Mouse (Mus musculus): ENCODE measurements around the gene Dync1i2.

The Dync1i2 gene

DNA sequence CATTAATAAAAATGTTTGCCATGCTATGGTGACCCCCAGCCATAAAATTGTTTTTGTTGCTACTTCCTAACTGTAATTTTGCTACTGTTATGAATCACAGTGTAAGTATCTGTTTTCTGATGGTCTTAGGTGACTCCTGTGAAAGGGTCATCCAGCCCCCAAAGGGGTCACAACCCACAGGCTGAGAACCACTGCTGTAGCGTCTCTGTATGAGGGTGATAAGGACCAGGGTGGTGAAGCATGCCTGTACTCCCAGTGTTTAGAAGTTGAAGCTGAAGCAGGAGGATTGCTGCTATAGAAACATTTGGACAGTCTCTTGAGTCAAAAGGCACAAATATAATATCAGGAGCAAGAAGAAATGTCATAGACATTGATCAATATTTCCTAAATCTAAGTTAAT lies 57.8 kb downstream of the Dync1i2 start:
- DNase-seq (ENCODE audit: low read depth, low spot score) = no peak

- DNase-seq (ENCODE audit: low read depth, low spot score) = no peak
These were observed 58.6 kb downstream of the Dync1i2 start for GRCm38 (mm10) chr2:71270085-71270484.

- no peak for DNase-seq (ENCODE audit: low read depth, low spot score)
These were observed 62.6 kb downstream of the Dync1i2 start for GRCm38 (mm10) chr2:71273955-71274679.

- no peak for DNase-seq (ENCODE audit: low read depth, low spot score)
These were observed 64.2 kb downstream of the Dync1i2 start for GRCm38 (mm10) chr2:71275734-71276133.

DNA sequence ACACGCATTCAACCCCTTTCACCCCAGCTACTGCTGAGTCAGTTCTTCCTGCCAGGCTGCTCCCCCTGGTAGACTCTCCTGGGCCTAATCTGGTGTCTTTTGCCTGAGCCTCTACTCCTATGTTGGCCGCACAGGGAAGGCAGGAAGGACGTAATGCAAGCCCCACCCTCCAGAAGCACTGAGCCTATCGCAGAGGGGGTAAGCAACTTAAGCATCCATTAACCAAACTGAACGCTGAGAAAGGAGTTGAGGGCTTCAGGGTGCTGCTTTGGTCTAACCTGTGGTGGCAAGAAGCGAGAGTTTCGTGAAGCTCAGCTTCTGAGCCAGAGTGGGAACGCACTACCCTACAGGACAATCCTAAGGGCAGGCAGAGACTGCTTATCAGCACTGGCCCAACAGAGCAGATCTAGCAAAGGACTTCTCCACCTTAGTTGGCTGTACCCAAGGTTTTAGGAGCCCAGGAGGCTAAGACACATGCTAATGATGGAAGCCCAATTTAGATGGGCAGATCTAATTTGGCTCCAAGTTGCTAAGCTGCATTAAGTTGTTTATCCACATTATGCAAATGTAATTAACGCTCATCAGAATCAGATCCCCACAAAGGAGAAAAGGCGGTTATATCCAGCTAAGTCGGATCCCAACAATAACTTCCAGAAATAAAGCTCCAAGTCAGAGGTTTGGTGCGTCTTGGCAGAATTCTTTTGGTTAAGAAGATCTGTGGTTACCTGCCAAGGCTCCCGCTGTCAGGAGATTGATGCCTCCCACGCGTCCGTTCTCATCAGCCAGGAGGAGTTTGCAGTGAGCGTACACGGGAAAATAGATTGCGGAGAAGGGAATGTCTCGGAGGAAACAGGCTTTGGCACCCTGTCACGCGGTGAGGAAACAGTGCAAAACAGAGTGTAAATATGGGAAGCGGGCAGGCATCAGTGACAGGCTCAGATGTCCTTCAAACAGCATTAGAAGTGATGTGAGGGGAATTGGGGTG lies 67.6 kb downstream of the Dync1i2 start:
- no peak for DNase-seq (ENCODE audit: low read depth, low spot score)

GRCm38 (mm10) chr2:71281981-71282380 lies 70.5 kb downstream of the Dync1i2 start:
- DNase-seq (ENCODE audit: low read depth, low spot score) = no peak

DNA sequence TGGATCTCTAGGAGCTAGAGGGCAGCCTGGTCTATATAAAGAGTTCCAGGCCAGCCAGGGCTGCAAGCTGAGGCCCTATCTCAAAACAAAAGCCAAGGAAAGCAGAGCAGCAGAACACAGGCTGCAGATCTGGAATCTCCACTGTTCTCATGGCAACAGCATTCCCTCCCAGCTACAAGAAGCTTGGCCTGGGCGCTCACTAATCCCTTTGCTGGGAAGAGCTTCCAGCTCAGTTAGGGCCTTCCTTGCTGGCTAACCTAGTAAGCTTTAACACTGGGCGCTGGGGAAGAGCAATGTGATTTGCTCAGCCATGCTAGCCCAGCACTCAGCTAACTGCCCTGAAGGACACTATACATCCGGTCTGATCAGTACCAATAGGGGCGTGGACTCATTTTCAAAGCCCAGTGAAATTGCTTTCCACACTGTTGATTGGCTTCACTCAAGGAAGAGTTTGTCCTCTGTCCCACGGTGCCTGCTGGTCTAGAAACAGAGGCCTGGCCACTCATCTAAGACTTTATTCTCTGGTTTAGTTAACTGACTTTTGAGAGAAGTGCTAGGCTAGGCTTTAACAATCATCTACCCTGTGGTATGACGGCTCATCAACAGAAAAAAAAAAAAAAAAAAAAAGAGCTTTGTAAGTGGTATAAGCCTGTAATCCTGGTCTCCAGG lies 78.7 kb downstream of the Dync1i2 start:
- no peak for DNase-seq (ENCODE audit: low read depth, low spot score)

- DNase-seq (ENCODE audit: low read depth, low spot score) = no peak
These were observed 80.1 kb downstream of the Dync1i2 start for GRCm38 (mm10) chr2:71291566-71291965.

DNA sequence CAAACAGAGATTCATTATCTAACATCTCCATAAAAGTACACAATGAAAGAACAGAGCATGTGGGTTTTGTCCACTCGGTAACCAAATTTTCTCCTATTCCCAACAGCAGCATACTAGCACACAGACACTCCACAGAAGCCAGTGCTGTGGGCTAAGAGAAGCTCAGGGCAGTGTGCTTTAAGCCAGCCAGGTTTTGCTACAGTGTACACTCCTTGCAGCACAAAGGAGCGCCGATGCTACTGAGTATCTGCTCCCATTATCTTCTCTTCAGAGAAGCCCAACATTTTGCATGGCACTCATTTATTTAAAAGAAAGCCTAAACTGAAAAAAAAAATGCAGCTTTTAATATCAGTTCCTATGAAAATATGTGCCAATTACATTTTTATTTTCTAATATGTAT lies 82.5 kb downstream of the Dync1i2 start:
- DNase-seq (ENCODE audit: low read depth, low spot score) = no peak

DNA sequence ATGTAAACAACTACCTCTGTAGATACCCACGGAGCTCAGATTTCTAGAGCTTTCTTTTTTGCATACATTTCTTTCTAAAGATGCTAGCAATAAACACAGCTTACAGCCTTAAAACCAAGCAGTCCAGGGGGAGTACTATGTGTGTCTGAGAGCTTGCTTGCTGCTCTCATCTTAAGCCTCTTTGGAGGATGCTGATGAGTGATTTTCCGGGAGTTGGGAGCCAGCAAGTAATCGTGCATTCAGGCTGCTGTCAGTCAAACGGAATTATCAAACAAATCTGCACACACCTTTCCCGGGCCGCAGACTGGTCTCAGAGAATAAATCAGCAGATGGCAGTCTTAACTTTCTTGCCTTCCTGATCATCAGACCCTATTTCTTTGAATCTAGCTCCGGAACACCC lies 83.0 kb downstream of the Dync1i2 start:
- no peak for DNase-seq (ENCODE audit: low read depth, low spot score)

DNA sequence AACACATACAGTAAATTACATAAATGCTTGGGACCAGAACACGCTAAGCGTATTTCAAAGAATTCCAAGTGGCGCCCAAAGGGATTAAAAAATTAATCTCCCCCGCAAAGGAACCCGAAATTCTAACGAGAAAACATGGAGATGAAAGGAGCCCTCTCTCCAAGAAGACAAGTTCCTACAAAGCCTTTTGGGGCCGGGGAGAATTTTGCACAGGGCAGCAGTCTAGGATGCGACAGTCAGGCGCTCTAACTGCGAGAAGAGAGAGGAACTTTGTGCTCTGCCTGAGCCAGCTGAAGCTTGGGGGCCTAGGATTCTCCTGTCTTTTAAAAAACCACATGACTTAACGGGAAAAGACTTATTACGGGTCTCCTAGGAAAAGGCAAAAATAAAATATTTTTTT lies 84.3 kb downstream of the Dync1i2 start:
- no peak for DNase-seq (ENCODE audit: low read depth, low spot score)

GRCm38 (mm10) chr2:71297501-71297900 lies 86.0 kb downstream of the Dync1i2 start:
- no peak for DNase-seq (ENCODE audit: low read depth, low spot score)

DNA sequence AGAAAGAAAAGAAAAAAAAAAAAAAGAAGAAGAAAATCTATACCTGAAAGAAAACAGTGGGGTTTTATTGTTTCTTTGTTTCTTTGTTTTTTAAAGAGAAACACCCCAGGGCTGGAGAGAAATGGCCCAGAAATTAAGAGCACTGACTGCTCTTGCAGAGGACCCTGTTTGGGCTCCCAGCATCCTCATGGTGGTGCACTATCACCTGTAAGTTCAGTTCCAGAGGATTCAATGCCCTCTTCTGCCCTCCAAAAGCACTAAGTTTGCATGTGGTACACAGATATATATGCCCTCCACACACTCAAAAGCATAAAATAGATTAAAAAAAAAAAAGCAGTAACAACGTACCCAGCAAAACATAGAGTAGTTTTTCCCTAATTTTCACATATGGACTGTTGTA lies 87.2 kb downstream of the Dync1i2 start:
- DNase-seq (ENCODE audit: low read depth, low spot score) = no peak

DNA sequence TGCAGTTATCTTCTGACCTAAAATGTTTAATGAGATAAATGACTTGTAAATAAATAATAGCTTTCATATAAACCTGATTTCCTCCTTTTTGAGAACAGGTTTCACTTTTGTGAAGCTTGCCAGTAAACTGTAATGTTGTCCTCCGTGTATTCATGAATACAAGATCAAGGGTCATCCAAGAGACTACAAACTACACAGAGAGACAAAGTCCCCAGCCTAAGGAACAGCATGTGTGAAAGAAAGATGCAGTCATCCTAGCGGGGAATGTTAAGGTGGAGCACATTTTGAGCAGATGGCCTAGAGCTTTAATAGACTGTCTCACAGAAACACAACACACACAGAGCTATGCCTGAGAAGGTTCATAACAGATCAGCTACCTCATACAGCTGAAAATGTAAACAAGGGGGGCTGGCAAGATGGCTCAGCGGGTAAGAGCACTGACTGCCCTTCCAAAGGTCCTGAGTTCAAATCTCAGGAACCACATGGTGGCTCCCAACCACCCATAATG lies 90.7 kb downstream of the Dync1i2 start:
- DNase-seq (ENCODE audit: low read depth, low spot score) = no peak

- DNase-seq (ENCODE audit: low read depth, low spot score) = no peak
These were observed 91.7 kb downstream of the Dync1i2 start for GRCm38 (mm10) chr2:71303221-71303620.

- DNase-seq (ENCODE audit: low read depth, low spot score) = no peak
These were observed 93.3 kb downstream of the Dync1i2 start for GRCm38 (mm10) chr2:71304821-71305220.

- no peak for DNase-seq (ENCODE audit: low read depth, low spot score)
These were observed 94.9 kb downstream of the Dync1i2 start for GRCm38 (mm10) chr2:71306357-71306756.

DNA sequence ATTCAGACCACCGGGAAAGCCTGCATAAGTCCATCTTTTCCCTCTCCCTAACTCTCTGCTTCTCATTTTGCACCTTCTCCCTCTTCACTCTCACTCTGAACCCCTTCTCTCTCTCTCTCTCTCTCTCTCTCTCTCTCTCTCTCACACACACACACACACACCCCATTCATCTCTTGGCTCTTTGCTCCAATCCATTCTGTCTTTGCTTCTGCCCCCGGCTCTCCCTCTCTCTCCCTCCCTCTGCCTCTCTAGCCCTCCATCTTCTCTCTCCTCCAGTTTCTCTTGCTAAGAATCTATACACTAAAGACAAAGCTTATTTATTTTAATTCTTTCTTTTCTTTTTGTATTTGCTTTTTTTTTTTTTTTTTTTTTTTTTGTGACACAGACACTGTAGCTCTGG lies 98.2 kb downstream of the Dync1i2 start:
- DNase-seq (ENCODE audit: low read depth, low spot score) = no peak

GRCm38 (mm10) chr2:71312067-71312466 lies 100.6 kb downstream of the Dync1i2 start:
- no peak for DNase-seq (ENCODE audit: low read depth, low spot score)

Data from embryo, embryonic 11.5 days (tissue).